Mouse (Mus musculus) kidney, postnatal 0 days (tissue): Measurements from ENCODE around the gene Adamts13. TPM values are rescaled to one million over a fixed set of nuclear protein-coding genes. Genes with fewer than 3 reads are reported as not detected.

ENCODE experiments used
- ATAC-seq: fragments of 200-750 bp; cut with Nextera tagmentation; replicated peaks from 2 replicates; pipeline ENCODE4 v1.8.0; 2017; ENCODE audit warnings: low read depth, moderate number of reproducible peaks, moderate TSS enrichment, moderate library complexity; ENCODE audit not compliant: low FRiP score
- DNase-seq: peaks from one replicate; pipeline ENCODE4 v3.0.0-alpha.2; 2016; ENCODE audit warnings: low spot score
- H3K27ac ChIP-seq: fragments of 300-500 bp; sonication (generic); 2 replicates; pipeline ENCODE4 v1.5.1; 2014; ENCODE audit warnings: mild to moderate bottlenecking
- H3K27me3 ChIP-seq: fragments of 300-500 bp; sonication (generic); 2 replicates; pipeline ENCODE4 v1.6.1; 2014; ENCODE audit warnings: low read length, mixed read lengths; ENCODE audit not compliant: insufficient read depth
- H3K36me3 ChIP-seq: fragments of 300-500 bp; sonication (generic); 2 replicates; pipeline ENCODE4 v1.6.1; 2014; ENCODE audit warnings: low read length, mixed read lengths; ENCODE audit not compliant: insufficient read depth
- H3K4me1 ChIP-seq: fragments of 300-500 bp; sonication (generic); replicated peaks from 2 replicates; pipeline ENCODE4 v1.6.1; 2014; ENCODE audit warnings: antibody characterized with exemption, low read length, mixed read lengths; ENCODE audit not compliant: insufficient read depth
- H3K4me2 ChIP-seq: fragments of 300-500 bp; sonication (generic); 2 replicates; pipeline ENCODE4 v1.6.1; 2014; ENCODE audit warnings: mild to moderate bottlenecking, low read length, moderate library complexity, mixed read lengths
- H3K4me3 ChIP-seq: fragments of 300-500 bp; sonication (generic); replicated peaks from 2 replicates; pipeline ENCODE4 v1.5.1; 2014; ENCODE audit warnings: low read depth, low read length
- H3K9ac ChIP-seq: fragments of 300-500 bp; sonication (generic); 2 replicates; pipeline ENCODE4 v1.6.1; 2014; ENCODE audit warnings: low read depth, low read length
- H3K9me3 ChIP-seq: fragments of 300-500 bp; sonication (generic); replicated peaks from 2 replicates; pipeline ENCODE4 v1.6.1; 2016; ENCODE audit warnings: low read length, inconsistent platforms, mixed read lengths
- CTCF ChIP-seq: IDR thresholded peaks from 2 replicates; pipeline ENCODE4 v1.5.1; 2016; ENCODE audit warnings: antibody characterized with exemption, low read depth, mild to moderate bottlenecking, moderate library complexity
- WGBS: fragments of 180-500 bp; shearing (Covaris S2); extraction: QIAGEN DNeasy Blood & Tissue Kit; methylation state at CpG from one replicate; pipeline ENCODE4 v1.1.7; 2014; 5-methylcytosine and 5-hydroxymethylcytosine counted together
- polyA plus RNA-seq: library from polyadenylated mRNA; unstranded; fragments of >200 nt; fragmentation: Nextera tagmentation; extraction: Ambion mirVana; gene quantifications from 2 replicates; pipeline ENCODE4 v1.2.1, GENCODE M21; 2015

Adamts13 gene
- polyA plus RNA-seq, 1 experiment from 2014 or later, result 0.13 TPM

DNA sequence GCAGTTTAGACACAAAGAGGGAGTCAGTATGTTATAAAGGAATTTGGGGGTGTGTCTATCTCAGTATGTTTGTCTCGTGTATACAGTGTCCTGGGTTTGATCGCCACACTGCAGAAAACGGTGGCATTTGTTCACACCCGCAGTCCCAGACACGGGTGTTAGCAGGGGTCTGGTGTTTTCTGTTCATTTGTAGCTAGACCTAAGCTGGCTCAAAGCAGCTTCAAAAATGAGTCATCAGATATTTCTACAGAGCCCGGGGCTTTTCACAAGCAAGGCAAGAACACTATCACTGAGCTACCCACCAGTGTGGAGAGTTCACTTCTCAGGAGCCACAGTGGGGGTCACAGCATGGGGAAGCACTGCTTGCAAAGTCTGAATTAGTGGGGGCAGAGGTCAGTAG is 76.2 kb downstream of the Adamts13 start:
- Histone ChIP-seq H3K27ac (no peak overlapping the region), H3K36me3 (no peaks in the 10 kb centered on the region), H3K27me3 (no peaks in the 10 kb centered on the region), H3K4me2 (no peak overlapping the region), H3K4me3 (no peak overlapping the region), H3K4me1 (no peaks in the 10 kb centered on the region), H3K9me3 (no peaks in the 10 kb centered on the region), H3K9ac (no peak overlapping the region)
- TF ChIP-seq CTCF, result no peak
- ATAC-seq, result no peak
- DNase-seq, result no peak
- WGBS, result 50% methylated on average over 6 of the region's 6 CpGs

DNA sequence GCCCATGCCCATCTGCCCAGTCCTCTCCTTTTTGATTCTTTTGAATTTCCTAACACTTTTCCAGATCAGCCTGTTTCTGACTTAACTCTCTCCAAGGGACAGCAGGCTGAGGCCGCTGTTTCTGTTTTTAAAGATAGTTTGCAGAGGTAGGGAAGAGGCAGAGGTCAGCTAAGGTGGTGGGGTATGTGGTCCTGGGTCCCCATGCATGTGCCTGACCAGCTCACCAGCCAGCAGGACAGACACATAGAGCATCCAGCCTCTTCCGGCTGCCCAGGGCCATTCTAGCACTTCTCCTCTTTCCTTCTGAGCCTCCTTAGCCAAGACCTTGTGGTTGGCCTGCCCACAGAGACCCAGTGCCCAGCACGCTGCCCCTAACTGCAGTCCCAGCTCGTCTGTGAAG is 85.0 kb downstream of the Adamts13 start:
- Histone ChIP-seq H3K4me1 (no peaks in the 10 kb centered on the region), H3K9ac (no peak overlapping the region), H3K4me3 (no peak overlapping the region), H3K27ac (no peak overlapping the region), H3K9me3 (no peaks in the 10 kb centered on the region), H3K4me2 (no peak overlapping the region), H3K36me3 (no peaks in the 10 kb centered on the region), H3K27me3 (no peaks in the 10 kb centered on the region)
- ATAC-seq (no peak), DNase-seq (no peak)
- WGBS, result 26% methylated on average over 4 of the region's 4 CpGs
- no peak for TF ChIP-seq CTCF

DNA sequence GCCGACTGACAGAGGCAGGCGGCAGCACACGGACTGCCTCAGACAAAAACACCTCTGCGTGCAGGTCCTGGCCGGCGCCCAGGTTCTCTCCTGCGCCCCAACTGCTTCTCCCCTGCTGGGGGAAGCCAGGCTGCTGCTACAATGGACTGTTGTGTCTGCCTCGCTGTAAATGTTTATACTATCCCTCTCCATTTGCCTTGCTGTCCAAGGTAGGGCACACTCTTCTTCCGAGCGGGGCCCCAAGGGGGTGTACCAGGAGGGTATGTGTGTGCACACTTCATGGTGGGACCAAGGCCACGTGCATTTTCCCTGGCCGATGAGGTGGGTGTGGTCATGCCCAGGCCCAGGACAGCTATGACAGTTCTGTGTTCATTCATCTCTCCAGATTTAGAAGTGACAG is 85.5 kb downstream of the Adamts13 start:
- H3K27ac ChIP-seq, result no peak overlapping the region
- H3K9me3 ChIP-seq, result no peaks in the 10 kb centered on the region
- no peak overlapping the region for H3K4me2 ChIP-seq
- no peaks in the 10 kb centered on the region for H3K4me1 ChIP-seq
- WGBS, result 11% methylated on average over 12 of the region's 12 CpGs
- no peak for DNase-seq
- no peak overlapping the region for H3K9ac ChIP-seq
- no peak for TF ChIP-seq CTCF
- no peaks in the 10 kb centered on the region for H3K36me3 ChIP-seq
- H3K27me3 ChIP-seq, result no peaks in the 10 kb centered on the region
- H3K4me3 ChIP-seq, result no peak overlapping the region
- ATAC-seq, result no peak

DNA sequence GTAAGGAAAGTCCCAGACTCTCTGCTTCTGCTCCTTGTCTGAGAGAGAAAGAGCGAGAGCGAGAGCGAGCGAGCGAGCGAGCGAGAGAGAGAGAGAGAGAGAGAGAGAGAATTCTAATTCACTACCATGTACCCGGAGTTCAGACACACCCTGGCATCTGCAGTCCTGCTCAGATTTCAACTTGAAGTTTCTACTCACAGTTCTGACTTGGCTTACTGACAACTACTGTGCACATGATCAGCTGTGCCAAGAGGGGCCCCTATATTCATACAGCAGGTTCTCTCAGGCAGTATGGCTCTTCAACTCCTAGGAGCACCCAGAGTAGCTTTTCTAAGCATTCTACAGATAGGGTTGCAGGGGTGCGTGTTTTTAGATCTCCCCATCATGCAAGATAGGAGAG is 86.0 kb downstream of the Adamts13 start:
- Histone ChIP-seq H3K4me1 (no peaks in the 10 kb centered on the region), H3K27ac (no peak overlapping the region), H3K36me3 (no peaks in the 10 kb centered on the region), H3K27me3 (no peaks in the 10 kb centered on the region), H3K9ac (no peak overlapping the region), H3K4me3 (no peak overlapping the region), H3K9me3 (no peaks in the 10 kb centered on the region), H3K4me2 (no peak overlapping the region)
- no peak for TF ChIP-seq CTCF
- ATAC-seq, result no peak
- 63% methylated on average over 9 of the region's 9 CpGs for WGBS
- DNase-seq, result no peak

Other genes starting within 250 kb of the Adamts13 start
- not detected in 2 replicates for gene Abo, start 108.4 kb upstream of the Adamts13 start, polyA plus RNA-seq
- gene Surf6, start 70.5 kb upstream of the Adamts13 start, polyA plus RNA-seq, result 19.6 and 21.2 TPM in 2 replicates
- 38.6 and 42.2 TPM in 2 replicates for gene Med22, start 62.7 kb upstream of the Adamts13 start, polyA plus RNA-seq
- gene Rpl7a, start 62.7 kb upstream of the Adamts13 start, polyA plus RNA-seq, result 668 and 686 TPM in 2 replicates
- 37.2 and 39.4 TPM in 2 replicates for gene Surf2, start 57.0 kb upstream of the Adamts13 start, polyA plus RNA-seq
- 62.5 and 64.1 TPM in 2 replicates for gene Surf1, start 56.9 kb upstream of the Adamts13 start, polyA plus RNA-seq
- gene Surf4, start 39.5 kb upstream of the Adamts13 start, polyA plus RNA-seq, result 186 and 216 TPM in 2 replicates
- gene Stkld1, start 39.4 kb upstream of the Adamts13 start, polyA plus RNA-seq, result 0.07 and 0.27 TPM in 2 replicates
- gene Rexo4, start 9.0 kb upstream of the Adamts13 start, polyA plus RNA-seq, result 34.3 TPM in 2 replicates
- gene Cacfd1, start 36.5 kb downstream of the Adamts13 start, polyA plus RNA-seq, result 41.5 and 47.2 TPM in 2 replicates
- 0.49 and 0.51 TPM in 2 replicates for gene Slc2a6, start 54.6 kb downstream of the Adamts13 start, polyA plus RNA-seq
- gene Mymk, start 98.8 kb downstream of the Adamts13 start, polyA plus RNA-seq, result 0.11 TPM in 1 of 2 replicates, not detected in the other
- gene Adamtsl2, start 106.0 kb downstream of the Adamts13 start, polyA plus RNA-seq, result 0.80 and 0.83 TPM in 2 replicates
- gene Fam163b, start 169.1 kb downstream of the Adamts13 start, polyA plus RNA-seq, result not detected in 2 replicates
- 0.05 and 0.38 TPM in 2 replicates for gene Dbh, start 191.8 kb downstream of the Adamts13 start, polyA plus RNA-seq